Mouse (Mus musculus): Measurements from ENCODE around the gene Zfp398. TPM values are rescaled to one million over a fixed set of nuclear protein-coding genes. Genes with fewer than 3 reads are reported as not detected.

The Zfp398 gene
- polyA plus RNA-seq, 1 experiment from 2014 or later, result 10.1 TPM

DNA sequence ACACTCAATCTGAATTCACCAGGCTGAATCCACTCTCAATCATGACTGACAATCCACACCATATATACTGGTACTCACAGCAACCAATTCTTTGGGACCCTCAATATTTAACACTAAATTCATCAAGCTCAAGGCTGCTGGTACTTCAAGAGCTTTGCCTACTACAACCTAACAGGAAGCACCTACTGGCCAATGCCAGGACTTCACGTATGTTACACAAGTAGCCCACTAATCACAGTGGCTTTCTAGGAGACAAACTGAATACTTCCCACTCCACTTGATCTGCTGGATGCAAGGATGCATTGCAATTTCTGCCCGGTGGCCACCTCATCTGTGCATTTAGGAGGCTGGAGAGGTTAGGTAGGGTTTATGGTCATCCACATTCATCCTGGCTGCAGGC lies 25.3 kb upstream of the Zfp398 start:
- peaks cover 32% of the 10 kb centered on the region for H3K4me1 ChIP-seq

DNA sequence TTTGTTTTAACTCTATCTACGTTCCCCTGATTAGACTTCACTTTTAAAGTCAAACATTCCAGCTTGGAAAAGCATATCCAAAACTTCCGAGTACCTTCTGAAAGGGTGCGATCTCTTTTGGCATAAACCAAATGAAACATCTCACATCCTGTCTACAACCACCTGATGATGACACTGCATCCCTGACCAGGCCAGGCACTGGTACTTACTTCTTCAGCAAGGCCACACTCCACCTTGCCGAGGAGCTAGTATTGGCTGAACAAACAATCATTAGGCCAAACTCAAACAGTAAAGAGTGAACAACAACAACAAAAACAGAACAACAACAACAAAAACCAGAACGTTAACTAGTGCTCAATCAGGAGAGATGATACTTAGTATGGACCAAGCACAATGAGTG lies 24.1 kb upstream of the Zfp398 start:
- peak overlapping the region; percentile 88 for H3K9ac ChIP-seq
- no peaks in the 10 kb centered on the region for H3K9me3 ChIP-seq (replicated peaks)
- H3K4me1 ChIP-seq, result peaks cover 32% of the 10 kb centered on the region
- peak overlapping the region; percentile 86 for H3K4me3 ChIP-seq (replicated peaks)
- H3K4me2 ChIP-seq, result peak overlapping the region; percentile 76
- peaks cover 26% of the 10 kb centered on the region for H3K36me3 ChIP-seq
- H3K27ac ChIP-seq, result peak overlapping the region; percentile 99; the same call in 1 of the 2 replicates
- WGBS, result 46% methylated on average over 5 of the region's 5 CpGs
- H3K27me3 ChIP-seq, result no peaks in the 10 kb centered on the region
- no peak for ATAC-seq (replicated peaks; ENCODE audit: low FRiP score)

More for the DNA sequence above, 25.3 kb upstream of the Zfp398 start:
- Histone ChIP-seq H3K36me3 (peaks cover 38% of the 10 kb centered on the region), H3K9me3 (replicated peaks) (no peaks in the 10 kb centered on the region), H3K4me2 (peak overlapping the region; percentile 76), H3K9ac (no peak overlapping the region), H3K4me3 (replicated peaks) (peak overlapping the region; percentile 3; the same call in 1 of the 2 replicates), H3K27ac (no peak overlapping the region), H3K27me3 (no peaks in the 10 kb centered on the region)
- ATAC-seq (replicated peaks; ENCODE audit: low FRiP score), result no peak
- WGBS, result 58% methylated on average over 2 of the region's 2 CpGs

DNA sequence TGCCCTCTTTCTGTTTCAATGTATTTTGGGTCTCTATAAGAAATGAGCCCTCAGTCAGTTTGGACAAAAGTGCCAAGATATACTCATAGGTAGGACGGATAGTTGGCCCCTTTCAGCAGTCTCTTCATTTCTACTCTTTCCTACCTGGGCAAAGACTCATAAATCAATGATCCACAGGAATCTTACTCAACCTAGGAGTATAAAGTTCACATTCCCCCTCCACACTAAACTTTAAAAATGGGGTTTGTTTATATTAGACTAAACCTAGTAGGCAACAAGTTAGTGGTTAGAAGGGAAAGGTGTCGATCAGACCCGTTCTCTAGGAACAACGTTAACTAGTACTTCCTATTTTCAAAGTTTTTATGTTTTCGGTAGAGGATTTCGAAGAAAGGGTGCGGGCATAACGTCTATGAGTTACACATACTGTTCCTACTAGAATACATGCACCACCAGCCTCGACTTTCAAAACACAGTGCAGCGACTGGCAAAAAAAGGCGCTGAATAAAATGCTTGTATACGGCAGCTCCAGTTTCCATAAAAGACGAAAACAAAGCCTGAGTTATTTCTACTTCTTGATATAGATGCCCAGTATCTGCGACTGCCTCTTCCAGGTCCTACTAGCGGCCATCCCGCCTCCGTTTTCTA lies 23.1 kb upstream of the Zfp398 start:
- Histone ChIP-seq H3K4me1 (peaks cover 32% of the 10 kb centered on the region), H3K27ac (peak overlapping the region; percentile 99), H3K36me3 (peaks cover 17% of the 10 kb centered on the region; the same call in 1 of the 2 replicates), H3K4me3 (replicated peaks) (peak overlapping the region; percentile 86), H3K9ac (peak overlapping the region; percentile 88), H3K27me3 (no peaks in the 10 kb centered on the region), H3K4me2 (peak overlapping the region; percentile 76), H3K9me3 (replicated peaks) (no peaks in the 10 kb centered on the region)
- ATAC-seq (replicated peaks; ENCODE audit: low FRiP score), result no peak
- WGBS, result under 1% methylated on average over 17 of the region's 17 CpGs

DNA sequence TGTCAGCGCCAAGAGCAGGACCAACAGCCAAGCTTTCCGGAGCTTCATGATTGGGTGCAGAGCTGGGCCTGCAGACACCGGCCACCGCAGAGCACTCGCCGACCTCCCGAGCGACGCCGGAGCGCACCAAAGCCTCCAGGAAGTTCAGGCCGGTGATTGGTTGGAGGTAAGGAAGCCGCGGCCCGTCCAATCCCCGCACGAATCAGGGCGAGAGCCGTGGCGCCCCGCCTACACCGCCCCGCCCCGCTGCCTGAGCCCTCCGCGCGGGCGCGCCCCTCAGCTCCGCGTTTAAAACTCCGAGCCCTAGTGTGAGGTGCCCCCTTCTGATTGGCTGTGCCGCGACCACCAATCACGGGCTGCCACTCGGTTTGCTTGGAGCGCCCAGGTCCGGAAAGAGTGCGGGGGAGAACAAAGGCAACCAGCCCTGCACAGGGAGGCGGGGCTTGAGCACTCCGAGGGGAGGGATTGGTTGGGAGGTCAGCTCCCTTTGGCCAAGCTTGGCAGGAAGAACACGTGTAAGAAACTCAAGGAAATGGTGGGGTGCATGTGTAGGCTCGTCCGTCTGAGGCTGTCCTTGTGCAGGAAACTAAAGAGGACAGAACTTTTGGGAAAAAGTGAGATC lies 22.1 kb upstream of the Zfp398 start, which contains the start of gene Pdia4:
Pdia4 (minus strand) TSS at position 174 of the 622 bp plus-strand sequence.
- Histone ChIP-seq H3K9ac (peak within 1 kb of the TSS; percentile 88), H3K4me2 (peak within 1 kb of the TSS; percentile 76), H3K9me3 (replicated peaks) (no peaks in the 10 kb centered on the region), H3K36me3 (peaks cover 8% of the 10 kb centered on the region; the same call in 1 of the 2 replicates), H3K27me3 (no peaks in the 10 kb centered on the region), H3K4me1 (peaks cover 32% of the 10 kb centered on the region), H3K4me3 (replicated peaks) (peak within 1 kb of the TSS; percentile 86), H3K27ac (peak within 1 kb of the TSS; percentile 99)
- WGBS, result under 1% methylated on average over 44 of the region's 44 CpGs
- ATAC-seq (replicated peaks; ENCODE audit: low FRiP score), result peak; percentile 99

DNA sequence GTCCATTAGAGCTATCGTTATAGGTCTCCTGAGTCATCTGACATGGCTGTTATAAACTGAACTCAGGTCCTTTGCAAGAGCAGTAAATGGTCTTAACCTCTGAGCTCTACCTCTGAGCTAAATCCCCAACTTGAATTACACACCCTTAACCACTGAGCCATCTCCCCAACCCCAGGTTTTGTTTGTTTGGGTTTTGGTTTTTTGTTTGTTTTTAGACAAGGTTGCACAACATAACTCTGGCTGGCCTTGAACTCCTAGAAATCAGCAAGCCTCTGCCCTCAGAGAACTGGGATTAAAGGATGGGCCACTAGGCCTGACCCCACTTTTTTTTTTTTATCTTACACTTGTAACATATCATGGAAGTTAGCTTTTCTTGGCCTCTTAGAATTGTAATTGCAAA lies 19.3 kb upstream of the Zfp398 start:
- Histone ChIP-seq H3K27ac (no peak overlapping the region), H3K4me2 (no peak overlapping the region), H3K9ac (no peak overlapping the region), H3K27me3 (no peaks in the 10 kb centered on the region), H3K4me1 (peaks cover 15% of the 10 kb centered on the region), H3K9me3 (replicated peaks) (no peaks in the 10 kb centered on the region), H3K4me3 (replicated peaks) (no peak overlapping the region), H3K36me3 (peaks cover 20% of the 10 kb centered on the region)
- ATAC-seq (replicated peaks; ENCODE audit: low FRiP score), result no peak
- WGBS, result 87% methylated on average over 1 of the region's 1 CpGs

DNA sequence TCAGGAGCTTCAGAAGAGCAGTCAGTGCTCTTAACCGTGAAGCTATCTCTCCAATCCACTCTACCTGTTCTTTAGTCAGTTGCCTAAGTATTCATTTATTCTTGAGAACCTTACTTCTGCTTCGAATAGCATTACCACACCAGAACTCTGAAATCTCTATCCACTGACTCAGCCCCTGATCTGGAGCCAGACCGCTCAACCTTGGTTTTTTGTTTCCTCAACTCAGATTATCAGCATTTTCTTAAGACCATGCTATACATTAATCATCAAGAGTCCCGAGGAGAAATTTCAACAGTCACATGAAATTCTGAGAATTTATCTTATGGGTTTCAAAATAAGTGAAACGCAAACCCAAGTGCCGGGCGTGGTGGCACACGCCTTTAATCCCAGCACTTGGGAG lies 16.7 kb upstream of the Zfp398 start:
- Histone ChIP-seq H3K4me3 (replicated peaks) (no peak overlapping the region), H3K27ac (no peak overlapping the region), H3K9ac (no peak overlapping the region), H3K36me3 (peaks cover 35% of the 10 kb centered on the region), H3K27me3 (no peaks in the 10 kb centered on the region), H3K9me3 (replicated peaks) (no peaks in the 10 kb centered on the region), H3K4me1 (peaks cover 7% of the 10 kb centered on the region), H3K4me2 (no peak overlapping the region)
- ATAC-seq (replicated peaks; ENCODE audit: low FRiP score), result no peak
- WGBS, result 90% methylated on average over 8 of the region's 8 CpGs

DNA sequence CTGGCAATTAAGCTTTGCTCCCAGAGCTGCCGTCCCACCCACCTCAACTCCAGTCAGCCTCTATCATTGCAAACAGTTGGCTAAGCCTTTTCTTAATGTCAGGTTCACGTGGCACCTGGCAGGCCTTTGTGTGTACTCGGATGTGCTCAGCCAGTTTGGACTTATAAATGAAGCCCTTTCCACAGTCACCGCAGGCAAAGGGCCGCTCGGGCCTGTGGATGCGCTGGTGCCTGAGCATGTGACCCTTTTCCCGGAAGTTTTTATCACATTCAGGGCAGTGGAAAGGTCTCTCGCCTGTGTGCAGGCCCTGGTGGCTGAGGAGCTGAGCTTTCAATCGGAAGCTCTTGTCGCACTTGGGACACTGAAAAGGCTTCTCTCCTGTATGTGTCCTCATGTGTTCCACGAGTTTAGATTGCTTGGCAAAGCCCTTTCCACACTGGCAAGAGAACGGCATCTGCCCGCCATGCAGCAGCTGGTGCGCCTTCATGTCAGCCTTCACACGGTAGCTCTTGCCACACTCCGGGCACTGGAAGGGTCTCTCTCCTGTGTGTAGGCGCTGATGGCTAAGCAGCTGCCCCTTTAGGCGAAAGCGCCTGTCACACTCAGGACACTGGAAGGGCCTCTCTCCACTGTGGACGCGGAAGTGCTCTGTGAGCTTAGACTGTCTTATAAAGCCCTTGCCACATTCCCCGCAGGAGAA lies 15.7 kb upstream of the Zfp398 start:
- no peak overlapping the region for H3K27ac ChIP-seq
- no peak overlapping the region for H3K9ac ChIP-seq
- no peaks in the 10 kb centered on the region for H3K27me3 ChIP-seq
- no peak overlapping the region for H3K4me2 ChIP-seq
- no peak for ATAC-seq (replicated peaks; ENCODE audit: low FRiP score)
- H3K9me3 ChIP-seq (replicated peaks), result no peaks in the 10 kb centered on the region
- no peak overlapping the region for H3K4me3 ChIP-seq (replicated peaks)
- peaks cover 43% of the 10 kb centered on the region for H3K36me3 ChIP-seq
- no peaks in the 10 kb centered on the region for H3K4me1 ChIP-seq
- WGBS, result 93% methylated on average over 23 of the region's 23 CpGs

DNA sequence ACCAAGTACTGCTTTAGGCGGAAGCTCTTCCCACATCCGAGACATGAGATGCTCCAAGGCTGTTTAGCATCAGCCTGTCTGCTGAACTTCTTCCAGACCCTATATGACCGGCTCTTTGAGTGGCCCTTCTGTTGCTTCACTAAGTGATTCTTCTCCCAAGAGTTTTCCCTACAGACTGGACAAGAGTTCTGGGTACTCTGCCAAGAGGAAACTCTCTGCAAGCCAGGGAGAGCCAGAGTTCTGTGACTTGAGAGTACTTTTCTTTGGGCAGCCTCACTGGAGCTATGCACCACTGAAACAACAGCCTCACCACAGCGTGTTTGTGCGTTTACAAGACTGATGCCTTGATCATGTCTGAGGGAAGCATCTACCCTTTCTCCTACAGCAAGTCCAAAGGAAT lies 14.2 kb upstream of the Zfp398 start:
- Histone ChIP-seq H3K9ac (no peak overlapping the region), H3K36me3 (peaks cover 43% of the 10 kb centered on the region), H3K9me3 (replicated peaks) (no peaks in the 10 kb centered on the region), H3K27me3 (no peaks in the 10 kb centered on the region), H3K4me2 (no peak overlapping the region), H3K4me3 (replicated peaks) (no peak overlapping the region), H3K27ac (no peak overlapping the region), H3K4me1 (no peaks in the 10 kb centered on the region)
- WGBS, result 95% methylated on average over 5 of the region's 5 CpGs
- ATAC-seq (replicated peaks; ENCODE audit: low FRiP score), result no peak

DNA sequence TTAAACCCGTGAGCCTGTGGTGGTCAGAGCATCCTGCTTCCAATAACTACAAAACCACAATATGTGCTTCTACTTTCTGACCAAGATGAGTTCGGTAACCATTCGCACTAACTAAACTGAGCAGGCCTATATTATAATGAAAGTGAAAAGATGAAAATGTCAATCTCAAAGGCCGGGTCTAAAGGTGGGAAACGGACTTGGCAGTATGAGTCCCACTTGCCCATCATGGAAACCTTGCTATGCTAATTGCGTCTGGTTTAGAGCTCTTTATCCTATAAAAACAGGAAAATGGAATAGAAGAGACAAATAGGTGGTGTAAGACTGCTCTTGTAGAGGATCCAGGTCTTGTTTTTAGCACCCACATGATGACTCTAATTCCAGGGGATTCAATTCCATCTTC lies 13.7 kb upstream of the Zfp398 start:
- H3K27ac ChIP-seq, result no peak overlapping the region
- H3K4me2 ChIP-seq, result no peak overlapping the region
- WGBS, result 92% methylated on average over 6 of the region's 6 CpGs
- no peak overlapping the region for H3K9ac ChIP-seq
- peaks cover 43% of the 10 kb centered on the region for H3K36me3 ChIP-seq
- no peak for ATAC-seq (replicated peaks; ENCODE audit: low FRiP score)
- no peaks in the 10 kb centered on the region for H3K9me3 ChIP-seq (replicated peaks)
- H3K4me1 ChIP-seq, result no peaks in the 10 kb centered on the region
- no peak overlapping the region for H3K4me3 ChIP-seq (replicated peaks)
- H3K27me3 ChIP-seq, result no peaks in the 10 kb centered on the region

DNA sequence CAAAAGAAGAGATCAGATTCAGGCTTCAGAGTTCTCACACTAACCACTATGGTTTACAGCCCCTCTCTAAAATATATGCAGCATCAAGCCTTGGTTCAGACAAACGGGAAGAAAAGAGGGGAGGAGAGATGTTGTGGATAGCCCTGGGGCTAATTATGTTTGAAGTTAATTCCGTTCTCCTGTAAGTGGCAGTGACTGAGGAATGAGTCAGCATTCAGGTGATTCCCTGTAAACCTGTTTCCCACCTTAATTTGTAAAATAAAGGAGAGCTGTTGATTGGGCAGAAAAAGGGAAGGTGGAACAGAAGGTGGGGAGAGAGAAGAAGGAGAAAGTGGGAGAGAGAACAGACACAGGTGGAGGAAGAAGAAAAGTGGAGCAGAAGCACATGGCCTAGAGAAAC lies 11.2 kb upstream of the Zfp398 start:
- Histone ChIP-seq H3K4me1 (no peaks in the 10 kb centered on the region), H3K9ac (no peak overlapping the region), H3K4me2 (no peak overlapping the region), H3K9me3 (replicated peaks) (no peaks in the 10 kb centered on the region), H3K27me3 (no peaks in the 10 kb centered on the region), H3K27ac (no peak overlapping the region), H3K4me3 (replicated peaks) (no peak overlapping the region), H3K36me3 (peaks cover 42% of the 10 kb centered on the region)
- no peak for ATAC-seq (replicated peaks; ENCODE audit: low FRiP score)
- WGBS, result 47% methylated on average over 2 of the region's 2 CpGs

DNA sequence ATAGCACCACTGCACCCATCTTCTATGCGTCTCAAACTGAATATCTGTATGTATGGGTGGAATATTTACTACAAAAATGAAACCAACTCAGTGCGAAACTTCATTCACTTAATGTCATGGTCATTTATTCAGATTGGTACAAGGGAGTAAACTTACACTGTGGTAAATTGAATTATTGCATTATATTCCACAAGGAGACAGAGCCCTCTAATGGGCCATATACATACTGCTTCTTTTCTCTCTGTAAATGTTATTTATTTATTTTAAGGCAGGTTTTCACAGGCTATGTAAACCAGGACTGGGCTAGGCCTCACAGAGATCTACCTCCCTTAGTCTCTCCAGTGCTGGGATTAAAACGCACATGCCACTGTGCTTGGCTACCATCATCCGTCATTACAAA lies 8.0 kb upstream of the Zfp398 start:
- peaks cover 19% of the 10 kb centered on the region for H3K36me3 ChIP-seq
- WGBS, result 90% methylated on average over 4 of the region's 4 CpGs
- no peaks in the 10 kb centered on the region for H3K27me3 ChIP-seq
- ATAC-seq (replicated peaks; ENCODE audit: low FRiP score), result no peak
- no peak overlapping the region for H3K4me3 ChIP-seq (replicated peaks)
- no peaks in the 10 kb centered on the region for H3K9me3 ChIP-seq (replicated peaks)
- H3K27ac ChIP-seq, result no peak overlapping the region
- no peak overlapping the region for H3K9ac ChIP-seq
- H3K4me1 ChIP-seq, result peaks cover 7% of the 10 kb centered on the region
- no peak overlapping the region for H3K4me2 ChIP-seq

DNA sequence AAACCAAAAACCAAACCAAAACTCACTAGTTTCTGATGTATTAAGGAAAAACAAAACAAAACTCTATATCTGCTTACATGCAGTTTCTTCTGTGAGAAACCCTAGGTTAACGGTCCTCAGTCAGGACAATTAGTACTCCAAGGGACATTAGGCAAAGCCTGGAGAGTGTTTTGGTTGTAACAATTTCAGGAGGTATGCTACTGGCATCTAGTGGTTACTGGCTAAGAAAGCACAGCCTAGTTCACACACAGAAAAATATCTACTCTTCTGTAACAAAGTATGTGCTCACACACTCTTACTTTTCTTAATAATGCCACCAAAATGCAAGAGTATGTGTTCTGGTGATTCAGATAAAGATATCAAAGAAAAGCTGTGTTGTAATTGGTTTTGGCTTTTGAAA lies 6.5 kb upstream of the Zfp398 start:
- 21% methylated on average over 1 of the region's 1 CpGs for WGBS
- H3K27ac ChIP-seq, result no peak overlapping the region
- peaks cover 5% of the 10 kb centered on the region for H3K36me3 ChIP-seq
- H3K4me2 ChIP-seq, result peak overlapping the region; percentile 67
- no peaks in the 10 kb centered on the region for H3K27me3 ChIP-seq
- no peaks in the 10 kb centered on the region for H3K9me3 ChIP-seq (replicated peaks)
- peaks cover 7% of the 10 kb centered on the region for H3K4me1 ChIP-seq
- no peak overlapping the region for H3K4me3 ChIP-seq (replicated peaks)
- H3K9ac ChIP-seq, result no peak overlapping the region
- no peak for ATAC-seq (replicated peaks; ENCODE audit: low FRiP score)
